Mouse (Mus musculus) limb, embryonic 11.5 days (tissue): ENCODE measurements around the gene Mrpl2. TPM values are rescaled to one million over a fixed set of nuclear protein-coding genes. Genes with fewer than 3 reads are reported as not detected.

ENCODE experiments used
- ATAC-seq: fragments of 200-750 bp; cut with Nextera tagmentation; 2 replicates; pipeline ENCODE4 v1.8.0; 2017; ENCODE audit warnings: low read depth; ENCODE audit not compliant: insufficient number of reproducible peaks, low FRiP score, low TSS enrichment
- DNase-seq: peaks from one replicate; pipeline ENCODE4 v3.0.0-alpha.2; 2015; ENCODE audit warnings: low spot score
- H3K27ac ChIP-seq: fragments of 300-500 bp; sonication (generic); replicated peaks from 2 replicates; pipeline ENCODE4 v1.5.1; 2014; ENCODE audit warnings: low read depth, mild to moderate bottlenecking, low read length
- H3K27me3 ChIP-seq: fragments of 300-500 bp; sonication (generic); 2 replicates; pipeline ENCODE4 v1.6.1; 2014; ENCODE audit warnings: mild to moderate bottlenecking, low read length, mixed read lengths; ENCODE audit not compliant: control insufficient read depth, insufficient read depth
- H3K36me3 ChIP-seq: fragments of 300-500 bp; sonication (generic); 2 replicates; pipeline ENCODE4 v1.6.1; 2014; ENCODE audit warnings: mild to moderate bottlenecking, low read length, moderate library complexity, mixed read lengths; ENCODE audit not compliant: control insufficient read depth, insufficient read depth
- H3K4me1 ChIP-seq: fragments of 300-500 bp; sonication (generic); 2 replicates; pipeline ENCODE4 v1.6.1; 2014; ENCODE audit warnings: low read length, mixed read lengths; ENCODE audit not compliant: control insufficient read depth, insufficient read depth
- H3K4me2 ChIP-seq: fragments of 300-500 bp; sonication (generic); 2 replicates; pipeline ENCODE4 v1.6.1; 2014; ENCODE audit warnings: low read depth, mild to moderate bottlenecking, moderate library complexity; ENCODE audit not compliant: severe bottlenecking
- H3K4me3 ChIP-seq: fragments of 300-500 bp; sonication (generic); 2 replicates; pipeline ENCODE4 v1.5.1; 2014; ENCODE audit warnings: low read depth, low read length
- H3K9ac ChIP-seq: fragments of 300-500 bp; sonication (generic); 2 replicates; pipeline ENCODE4 v1.6.1; 2014; ENCODE audit warnings: mild to moderate bottlenecking, low read length
- H3K9me3 ChIP-seq: fragments of 300-500 bp; sonication (generic); 2 replicates; pipeline ENCODE4 v1.6.1; 2016; ENCODE audit warnings: low read length; ENCODE audit not compliant: control insufficient read depth
- WGBS: fragments of 180-500 bp; shearing (Covaris S2); extraction: QIAGEN DNeasy Blood & Tissue Kit; methylation state at CpG from one replicate; pipeline ENCODE4 v1.1.7; 2014; 5-methylcytosine and 5-hydroxymethylcytosine counted together
- polyA plus RNA-seq: library from polyadenylated mRNA; unstranded; fragments of >200 nt; fragmentation: Nextera tagmentation; extraction: Ambion mirVana; gene quantifications from 2 replicates; pipeline ENCODE4 v1.2.1, GENCODE M21; 2014

Gene Mrpl2
- polyA plus RNA-seq, 1 experiment from 2014 or later: 126 TPM

DNA sequence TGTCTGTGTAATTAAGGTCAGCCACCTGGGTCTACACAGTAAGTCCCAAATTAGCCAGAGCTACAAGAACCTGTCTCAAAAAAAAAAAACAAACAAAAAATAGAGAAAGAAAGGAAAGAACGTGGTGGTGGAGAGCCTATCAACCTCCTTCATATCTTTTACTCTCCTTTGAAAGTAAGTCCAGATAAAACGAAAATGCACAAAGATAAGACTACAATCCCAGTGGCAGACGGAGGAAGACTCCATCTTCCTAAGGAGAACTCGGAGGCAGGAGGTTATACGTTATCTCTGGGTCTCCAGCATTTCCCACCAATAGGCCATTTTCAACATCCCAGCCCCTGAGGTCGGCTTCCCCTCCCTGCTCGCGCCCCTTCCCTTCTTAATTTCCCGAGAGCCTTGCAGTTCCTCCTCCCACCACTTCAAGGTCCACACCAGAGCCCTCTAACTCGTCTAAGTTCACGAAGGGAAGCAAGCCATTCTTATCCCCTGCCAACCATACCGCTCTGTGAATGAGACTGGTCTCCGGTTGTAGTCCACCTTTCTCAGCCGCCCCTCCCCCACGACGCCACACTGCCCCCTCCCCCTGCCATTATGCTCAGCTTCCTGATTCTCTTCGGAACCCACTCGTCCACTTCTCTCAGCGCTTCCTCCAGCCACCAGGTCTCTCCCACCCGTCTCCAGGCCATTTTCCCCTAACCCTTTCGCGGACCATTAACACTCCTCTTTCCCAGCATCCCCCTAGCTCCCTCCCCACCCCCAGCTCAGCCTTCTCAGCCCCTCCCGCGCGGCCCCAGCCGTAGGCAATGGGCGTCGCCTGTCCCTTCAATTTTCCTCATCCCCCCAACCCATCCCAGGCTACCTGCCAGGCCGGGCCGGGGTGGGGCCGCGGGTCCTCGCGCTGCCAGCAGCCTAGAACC is 34.1 kb downstream of the Mrpl2 start:
- Histone ChIP-seq H3K4me2 (peak overlapping the region; percentile 83), H3K4me3 (peak overlapping the region; percentile 88), H3K27ac (peak overlapping the region; percentile 88), H3K9me3 (no peaks in the 10 kb centered on the region), H3K4me1 (peaks cover 17% of the 10 kb centered on the region), H3K36me3 (peaks cover 41% of the 10 kb centered on the region), H3K9ac (peak overlapping the region; percentile 70), H3K27me3 (no peaks in the 10 kb centered on the region)
- ATAC-seq (peak; percentile 2), DNase-seq (peak; percentile 71)
- WGBS: under 1% methylated on average over 34 of the region's 34 CpGs

- no peaks in the 10 kb centered on the region for H3K9me3 ChIP-seq
- H3K27ac ChIP-seq: peak within 1 kb of the TSS; percentile 88
- no peaks in the 10 kb centered on the region for H3K27me3 ChIP-seq
- DNase-seq: peak; percentile 100
- peak within 1 kb of the TSS; percentile 70 for H3K9ac ChIP-seq
- ATAC-seq: peak; percentile 97
- under 1% methylated on average over 48 of the region's 49 CpGs for WGBS
- peak within 1 kb of the TSS; percentile 83 for H3K4me2 ChIP-seq
- H3K4me3 ChIP-seq: peak within 1 kb of the TSS; percentile 88
- H3K4me1 ChIP-seq: peaks cover 17% of the 10 kb centered on the region
- peaks cover 48% of the 10 kb centered on the region for H3K36me3 ChIP-seq
These were observed 34.8 kb downstream of the Mrpl2 start, which contains the start of gene Klhdc3 for GRCm38 (mm10) chr17:46680760-46681373. Klhdc3 (minus strand) TSS chr17:46680914.

DNA sequence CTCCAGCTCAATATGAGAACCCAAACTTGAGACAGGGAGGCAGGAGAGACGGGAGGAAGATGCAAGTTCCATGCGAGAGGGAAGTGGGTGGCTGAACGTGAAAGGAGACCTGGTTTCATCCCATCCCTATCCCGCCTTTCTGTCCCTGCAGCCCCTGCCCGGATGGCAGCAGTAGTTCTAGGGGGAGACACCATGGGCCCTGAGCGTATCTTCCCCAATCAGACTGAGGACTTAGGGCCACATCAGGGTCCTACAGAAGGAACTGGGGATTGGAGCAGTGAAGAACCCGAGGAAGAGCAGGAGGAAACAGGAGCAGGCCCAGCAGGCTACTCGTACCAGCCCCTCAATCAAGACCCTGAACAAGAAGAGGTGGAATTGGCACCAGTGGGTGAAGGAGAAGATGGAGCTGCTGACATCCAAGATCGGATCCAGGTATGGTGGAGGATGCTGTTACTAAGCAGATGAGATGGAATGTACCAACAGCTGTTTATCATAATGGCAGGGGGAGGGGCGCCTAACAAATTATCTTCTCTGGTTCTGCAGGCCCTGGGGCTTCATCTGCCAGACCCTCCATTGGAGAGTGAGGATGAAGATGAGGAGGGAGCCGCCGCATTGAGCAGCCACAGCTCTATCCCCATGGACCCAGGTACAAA is 35.6 kb downstream of the Mrpl2 start:
- Histone ChIP-seq H3K4me1 (peaks cover 17% of the 10 kb centered on the region), H3K4me2 (peak overlapping the region; percentile 83), H3K9ac (peak overlapping the region; percentile 47), H3K36me3 (peaks cover 42% of the 10 kb centered on the region), H3K9me3 (no peaks in the 10 kb centered on the region), H3K27ac (no peak overlapping the region; the same call in 1 of the 2 replicates), H3K4me3 (peak overlapping the region; percentile 88), H3K27me3 (no peaks in the 10 kb centered on the region)
- no peak for ATAC-seq
- WGBS: 26% methylated on average over 12 of the region's 12 CpGs
- no peak for DNase-seq

GRCm38 (mm10) chr17:46682654-46683389 is 36.8 kb downstream of the Mrpl2 start:
- Histone ChIP-seq H3K4me1 (peaks cover 17% of the 10 kb centered on the region), H3K36me3 (peaks cover 43% of the 10 kb centered on the region), H3K9me3 (no peaks in the 10 kb centered on the region), H3K27ac (no peak overlapping the region), H3K9ac (no peak overlapping the region), H3K4me2 (no peak overlapping the region), H3K4me3 (no peak overlapping the region), H3K27me3 (no peaks in the 10 kb centered on the region)
- ATAC-seq: no peak
- no peak for DNase-seq
- 83% methylated on average over 16 of the region's 16 CpGs for WGBS

DNA sequence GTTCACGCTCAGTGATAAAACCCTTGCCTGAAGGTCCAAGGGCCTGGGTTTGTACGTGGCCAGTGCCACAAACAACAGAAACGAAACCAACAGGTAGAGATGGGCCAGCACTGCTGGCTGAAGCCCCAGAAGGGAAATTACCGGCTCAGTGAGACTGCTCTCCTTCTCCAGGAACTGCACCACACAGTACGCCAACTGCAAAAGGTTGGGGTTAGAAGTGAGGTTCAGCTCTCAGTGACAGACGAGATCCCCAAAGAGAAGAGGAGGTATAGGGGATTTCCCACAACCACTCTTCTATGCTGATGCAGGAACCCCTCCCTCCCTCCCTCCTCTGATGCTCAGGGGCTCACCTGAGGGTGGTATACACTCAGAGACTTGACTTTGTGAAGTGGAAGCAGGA is 39.9 kb downstream of the Mrpl2 start:
- no peak overlapping the region for H3K4me2 ChIP-seq
- WGBS: 92% methylated on average over 6 of the region's 6 CpGs
- no peak for DNase-seq
- H3K4me3 ChIP-seq: no peak overlapping the region
- no peak overlapping the region for H3K9ac ChIP-seq
- H3K4me1 ChIP-seq: peaks cover 4% of the 10 kb centered on the region; the same call in 1 of the 2 replicates
- no peaks in the 10 kb centered on the region for H3K27me3 ChIP-seq
- no peak overlapping the region for H3K27ac ChIP-seq
- ATAC-seq: no peak
- H3K36me3 ChIP-seq: peaks cover 38% of the 10 kb centered on the region
- H3K9me3 ChIP-seq: no peaks in the 10 kb centered on the region

- 93% methylated on average over 12 of the region's 12 CpGs for WGBS
- peaks cover 11% of the 10 kb centered on the region; the same call in 1 of the 2 replicates for H3K36me3 ChIP-seq
These were observed 44.6 kb downstream of the Mrpl2 start for GRCm38 (mm10) chr17:46690665-46691064.

GRCm38 (mm10) chr17:46691390-46691789 is 45.4 kb downstream of the Mrpl2 start:
- 92% methylated on average over 2 of the region's 2 CpGs for WGBS
- H3K36me3 ChIP-seq: peaks cover 10% of the 10 kb centered on the region; the same call in 1 of the 2 replicates

More at GRCm38 (mm10) chr17:46690665-46691064, 44.6 kb downstream of the Mrpl2 start:
- Histone ChIP-seq H3K4me1 (no peaks in the 10 kb centered on the region), H3K27ac (no peak overlapping the region), H3K4me2 (no peak overlapping the region), H3K27me3 (no peaks in the 10 kb centered on the region), H3K4me3 (no peak overlapping the region), H3K9ac (no peak overlapping the region), H3K9me3 (no peaks in the 10 kb centered on the region)
- DNase-seq (no peak), ATAC-seq (no peak)

More at GRCm38 (mm10) chr17:46691390-46691789, 45.4 kb downstream of the Mrpl2 start:
- no peak for ATAC-seq
- H3K9ac ChIP-seq: no peak overlapping the region
- H3K4me2 ChIP-seq: no peak overlapping the region
- H3K9me3 ChIP-seq: no peaks in the 10 kb centered on the region
- no peak for DNase-seq
- H3K4me1 ChIP-seq: no peaks in the 10 kb centered on the region
- no peak overlapping the region for H3K4me3 ChIP-seq
- H3K27ac ChIP-seq: no peak overlapping the region
- no peaks in the 10 kb centered on the region for H3K27me3 ChIP-seq
